Mouse (Mus musculus): Measurements from ENCODE around the gene Tmem129. TPM values are rescaled to one million over a fixed set of nuclear protein-coding genes. Genes with fewer than 3 reads are reported as not detected.

Tmem129 gene
- polyA plus RNA-seq (2015; fragmentation: Nextera tagmentation; extraction: Ambion mirVana), result 18.9 and 23.8 TPM in 2 replicates

DNA sequence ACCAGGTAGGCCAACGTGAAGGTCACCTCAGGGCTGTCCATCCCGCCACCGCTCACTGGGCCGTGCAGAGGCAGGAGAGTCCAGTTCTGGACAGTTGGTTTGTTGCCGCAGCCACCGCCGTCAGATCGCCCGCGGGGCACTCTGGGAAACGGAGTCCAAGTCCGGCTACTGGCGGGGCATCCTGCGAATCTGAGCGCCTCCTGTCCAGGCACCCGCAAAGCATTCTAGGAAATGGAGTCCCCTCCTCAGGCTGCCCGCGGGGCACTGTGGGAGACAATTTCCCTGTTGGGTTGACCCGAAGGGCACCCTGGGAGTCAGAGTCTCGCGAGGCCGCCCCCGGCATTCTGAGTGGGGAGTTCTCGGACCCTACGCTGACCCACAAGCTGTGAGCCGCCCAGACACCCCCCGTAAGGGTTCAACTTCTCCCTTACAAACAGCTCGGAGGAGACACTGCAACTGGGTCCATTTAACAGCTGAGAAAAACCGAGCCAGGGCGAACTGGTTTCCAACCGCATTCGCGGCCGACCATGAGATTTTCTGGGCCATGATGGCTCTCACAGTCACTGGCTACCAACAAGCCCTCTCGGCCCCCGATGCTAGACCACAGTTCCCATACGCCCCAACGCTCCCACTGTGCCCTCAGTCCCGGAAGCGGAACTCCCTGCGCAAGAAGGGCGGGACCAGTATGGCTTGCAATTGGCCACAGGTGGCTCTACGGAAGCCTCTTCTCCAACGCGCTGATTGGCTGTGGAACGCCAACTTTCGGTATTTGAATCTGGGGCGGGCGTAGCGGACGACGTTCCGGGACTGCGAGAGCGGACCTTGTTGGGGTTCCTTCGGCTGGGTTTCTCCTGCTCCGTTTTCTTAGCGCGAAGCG is at the start of gene Tmem129, which contains the start of gene Tacc3:
Tmem129 (minus strand) TSS at position 630 of the 877 bp plus-strand sequence.
Tacc3 (plus strand) TSS at position 342 of the 877 bp plus-strand sequence.

GRCm38 (mm10) chr5:33651921-33652782 is 6.1 kb downstream of the Tmem129 start, which contains the start of gene Slbp:
TSS of gene Slbp (minus strand) at chr5:33652574.

GRCm38 (mm10) chr5:33629301-33629987 is 28.8 kb downstream of the Tmem129 start, which contains the start of the genes Fam53a and Gm9903:
TSS of gene Fam53a (minus strand) at chr5:33629635.
TSS of gene Gm9903 (plus strand) at chr5:33629925.

Other genes with a start within 250 kb of the Tmem129 start
- gene Nkx1-1, start 224.4 kb downstream of the Tmem129 start, polyA plus RNA-seq (2015; fragmentation: Nextera tagmentation; extraction: Ambion mirVana), result not detected in 2 replicates
- 27.6 and 39.5 TPM in 2 replicates for gene Fam53a, start 28.8 kb downstream of the Tmem129 start, polyA plus RNA-seq (2015; fragmentation: Nextera tagmentation; extraction: Ambion mirVana)
- 0.10 TPM in 1 of 2 replicates, not detected in the other for gene Gm9903, start 28.5 kb downstream of the Tmem129 start, polyA plus RNA-seq (2015; fragmentation: Nextera tagmentation; extraction: Ambion mirVana)
- 103 and 126 TPM in 2 replicates for gene Slbp, start 5.8 kb downstream of the Tmem129 start, polyA plus RNA-seq (2015; fragmentation: Nextera tagmentation; extraction: Ambion mirVana)
- gene Tacc3, start 288 bp downstream of the Tmem129 start, polyA plus RNA-seq (2015; fragmentation: Nextera tagmentation; extraction: Ambion mirVana), result 36.4 and 48.3 TPM in 2 replicates
- gene Fgfr3, start 63.3 kb upstream of the Tmem129 start, polyA plus RNA-seq (2015; fragmentation: Nextera tagmentation; extraction: Ambion mirVana), result 0.88 and 1.5 TPM in 2 replicates
- 19.0 and 34.0 TPM in 2 replicates for gene Letm1, start 124.4 kb upstream of the Tmem129 start, polyA plus RNA-seq (2015; fragmentation: Nextera tagmentation; extraction: Ambion mirVana)
- gene Nsd2, start 162.3 kb upstream of the Tmem129 start, polyA plus RNA-seq (2015; fragmentation: Nextera tagmentation; extraction: Ambion mirVana), result 13.5 and 14.0 TPM in 2 replicates